Mouse (Mus musculus): ENCODE measurements around the gene AW551984. TPM values are rescaled to one million over a fixed set of nuclear protein-coding genes. Genes with fewer than 3 reads are reported as not detected.

The AW551984 gene
- polyA plus RNA-seq, 1 experiment from 2014 or later: 3.6 TPM

DNA sequence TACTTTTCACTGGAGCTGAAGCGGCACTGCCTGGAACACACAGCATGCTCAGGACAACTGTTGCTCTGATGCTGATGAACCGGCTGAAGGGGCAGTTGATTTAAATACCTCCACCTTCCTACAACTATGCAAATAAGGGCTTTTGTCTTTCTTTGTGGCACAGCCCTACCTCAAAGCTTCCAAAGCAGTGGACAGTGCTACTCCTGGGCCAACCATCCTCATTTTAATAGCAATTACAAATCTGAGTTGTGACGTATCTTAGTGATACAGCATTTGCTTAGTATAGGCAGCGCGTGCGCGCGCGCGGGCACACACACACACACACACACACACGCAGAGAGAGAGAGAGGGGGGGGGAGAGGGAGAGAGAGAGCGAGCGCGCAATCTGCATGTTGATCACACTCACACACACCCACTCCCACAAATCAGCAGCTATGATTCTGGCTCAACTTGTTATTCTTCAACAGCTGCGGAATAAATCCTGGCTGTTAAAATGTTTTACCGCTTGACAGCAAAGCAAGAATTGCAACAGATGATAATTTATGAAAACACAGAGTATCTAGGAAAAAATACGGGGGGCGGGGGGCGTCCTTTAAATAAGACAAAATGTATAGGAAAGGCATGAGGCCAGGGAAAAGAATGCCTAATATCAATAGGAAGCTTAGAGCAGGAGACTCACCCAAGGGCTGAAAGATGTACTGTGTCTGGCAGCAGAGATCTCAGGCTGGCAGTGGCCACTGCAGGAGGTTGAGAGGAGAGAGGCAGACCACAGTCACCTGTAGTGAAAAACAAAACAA lies 1.5 kb downstream of the AW551984 start:
- no peak for ATAC-seq (ENCODE audit: low read depth)
- Histone ChIP-seq H3K9me3 (replicated peaks) (no peaks in the 10 kb centered on the region), H3K9ac (no peak overlapping the region), H3K27ac (no peak overlapping the region), H3K4me3 (replicated peaks) (0 out of 2 replicates have a peak overlapping the region, but pooled peaks have one; percentile 12), H3K4me2 (peak overlapping the region; percentile 24), H3K27me3 (peaks cover 17% of the 10 kb centered on the region; the same call in 1 of the 2 replicates), H3K4me1 (replicated peaks) (no peaks in the 10 kb centered on the region), H3K36me3 (no peaks in the 10 kb centered on the region)
- no peak for DNase-seq
- WGBS (ENCODE audit: insufficient replicate concordance): 1% methylated on average over 19 of the region's 19 CpGs

DNA sequence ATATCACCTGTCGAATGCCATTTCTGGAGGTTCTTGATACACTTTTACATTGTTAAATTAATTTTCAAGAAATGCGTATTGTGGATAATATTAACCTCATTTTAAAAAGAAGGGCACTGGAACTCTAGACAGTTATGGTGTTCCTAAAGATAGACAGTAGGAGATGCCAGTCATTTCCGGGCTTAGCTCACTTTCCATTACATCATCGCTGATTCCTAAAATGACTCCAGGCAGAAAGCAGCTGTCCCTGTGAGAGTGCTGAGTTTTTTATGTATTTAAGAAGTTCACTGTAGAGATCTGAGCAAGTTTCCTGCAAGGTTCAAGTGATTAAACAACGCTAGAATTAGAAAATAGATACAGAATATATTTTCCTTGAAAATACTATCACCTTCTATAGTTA lies 27.2 kb downstream of the AW551984 start:
- H3K4me1 ChIP-seq (replicated peaks): no peaks in the 10 kb centered on the region
- H3K9ac ChIP-seq: no peak overlapping the region
- no peak overlapping the region for H3K4me3 ChIP-seq (replicated peaks)
- no peak overlapping the region for H3K4me2 ChIP-seq
- WGBS (ENCODE audit: insufficient replicate concordance): 63% methylated on average over 5 of the region's 5 CpGs
- no peaks in the 10 kb centered on the region for H3K9me3 ChIP-seq (replicated peaks)
- H3K27me3 ChIP-seq: no peaks in the 10 kb centered on the region
- no peaks in the 10 kb centered on the region for H3K36me3 ChIP-seq
- H3K27ac ChIP-seq: no peak overlapping the region
- DNase-seq: no peak
- no peak for ATAC-seq (ENCODE audit: low read depth)

DNA sequence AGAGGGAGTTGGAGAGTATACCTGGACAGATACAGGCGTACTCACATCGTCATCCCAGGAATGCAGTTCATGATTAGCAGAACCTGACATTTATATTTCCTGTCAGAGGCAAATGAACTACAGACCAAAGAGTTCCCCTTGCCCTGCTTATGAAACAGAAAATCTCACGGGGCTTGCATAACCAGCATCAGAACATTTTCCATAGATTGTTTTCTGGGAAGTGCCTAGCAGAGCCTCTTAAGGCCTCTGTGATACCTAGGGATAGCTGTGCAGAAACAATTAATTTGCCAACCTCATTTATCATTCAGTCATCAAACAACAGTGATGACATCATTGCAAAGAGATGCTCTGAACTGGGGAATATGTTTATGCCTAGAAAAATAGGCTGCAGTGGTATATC lies 28.7 kb downstream of the AW551984 start, which contains the start of gene Olfr959:
Gene Olfr959 (minus strand): TSS at position 101 of the 400 bp plus-strand sequence.
- Histone ChIP-seq H3K4me3 (replicated peaks) (no peak within 1 kb of the TSS), H3K9ac (no peak within 1 kb of the TSS), H3K9me3 (replicated peaks) (no peaks in the 10 kb centered on the region), H3K4me1 (replicated peaks) (no peaks in the 10 kb centered on the region), H3K27me3 (no peaks in the 10 kb centered on the region), H3K4me2 (no peak within 1 kb of the TSS), H3K36me3 (no peaks in the 10 kb centered on the region), H3K27ac (no peak within 1 kb of the TSS)
- 56% methylated on average over 3 of the region's 3 CpGs for WGBS (ENCODE audit: insufficient replicate concordance)
- DNase-seq: no peak
- ATAC-seq (ENCODE audit: low read depth): no peak

DNA sequence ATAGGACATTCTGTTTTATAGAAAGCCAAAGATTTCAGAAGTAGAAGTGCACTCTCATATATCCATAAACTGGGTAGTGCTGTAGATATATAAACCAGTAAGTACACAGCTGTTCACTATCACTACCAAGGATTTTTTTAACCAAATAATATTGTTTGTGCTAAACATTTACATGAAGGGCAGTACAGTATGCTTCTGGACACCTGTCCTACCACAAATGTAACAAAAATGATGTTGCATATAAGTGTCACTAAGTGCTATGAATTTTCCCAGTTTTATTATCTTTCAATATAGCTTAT lies 45.9 kb downstream of the AW551984 start:
- H3K4me3 ChIP-seq (replicated peaks): no peak overlapping the region
- no peaks in the 10 kb centered on the region for H3K36me3 ChIP-seq
- ATAC-seq (ENCODE audit: low read depth) (no peak), DNase-seq (no peak)
- no peaks in the 10 kb centered on the region for H3K4me1 ChIP-seq (replicated peaks)
- H3K27me3 ChIP-seq: no peaks in the 10 kb centered on the region
- H3K9me3 ChIP-seq (replicated peaks): no peaks in the 10 kb centered on the region
- no peak overlapping the region for H3K4me2 ChIP-seq
- H3K9ac ChIP-seq: no peak overlapping the region
- no peak overlapping the region for H3K27ac ChIP-seq

DNA sequence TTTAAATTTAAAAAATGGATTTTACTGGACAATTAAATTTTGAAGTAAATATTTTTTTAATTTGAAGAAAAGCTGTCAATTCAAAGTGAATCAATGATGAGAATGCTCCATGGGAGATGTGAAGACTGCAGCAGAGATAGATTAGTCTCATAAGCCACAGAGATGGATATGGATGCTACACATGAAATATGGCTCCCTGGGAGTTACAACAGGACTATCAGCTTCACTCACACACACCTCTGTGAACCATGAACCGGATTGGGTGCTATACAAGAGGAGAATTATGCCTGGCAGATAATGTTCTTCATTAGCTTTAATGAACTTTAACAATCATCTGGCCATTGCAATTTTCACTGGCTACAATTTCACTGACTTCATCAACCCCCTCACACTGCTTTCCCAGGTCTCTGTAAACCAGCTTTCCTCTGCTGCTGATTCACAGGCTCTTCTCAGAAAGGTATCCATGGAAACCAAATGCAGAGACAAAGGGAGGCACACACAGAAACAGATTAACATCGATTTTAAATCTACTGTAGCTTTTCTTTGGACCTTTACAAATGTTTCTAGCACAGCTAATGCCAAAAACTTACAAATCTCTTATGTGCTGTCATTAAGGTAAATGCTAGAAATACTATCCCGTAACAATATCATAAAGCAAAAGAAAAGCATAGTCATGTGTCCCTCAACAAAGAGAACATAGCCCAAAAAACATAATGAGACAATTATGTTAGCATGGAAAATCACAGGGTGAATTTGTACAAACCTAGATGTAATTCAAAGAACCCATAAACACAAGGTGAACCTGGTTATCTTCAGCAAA lies 46.5 kb downstream of the AW551984 start:
- Histone ChIP-seq H3K9ac (no peak overlapping the region), H3K27ac (no peak overlapping the region), H3K4me1 (replicated peaks) (no peaks in the 10 kb centered on the region), H3K36me3 (no peaks in the 10 kb centered on the region), H3K27me3 (no peaks in the 10 kb centered on the region), H3K4me3 (replicated peaks) (no peak overlapping the region), H3K9me3 (replicated peaks) (no peaks in the 10 kb centered on the region), H3K4me2 (no peak overlapping the region)
- WGBS (ENCODE audit: insufficient replicate concordance): 41% methylated on average over 3 of the region's 3 CpGs
- DNase-seq: no peak
- no peak for ATAC-seq (ENCODE audit: low read depth)

DNA sequence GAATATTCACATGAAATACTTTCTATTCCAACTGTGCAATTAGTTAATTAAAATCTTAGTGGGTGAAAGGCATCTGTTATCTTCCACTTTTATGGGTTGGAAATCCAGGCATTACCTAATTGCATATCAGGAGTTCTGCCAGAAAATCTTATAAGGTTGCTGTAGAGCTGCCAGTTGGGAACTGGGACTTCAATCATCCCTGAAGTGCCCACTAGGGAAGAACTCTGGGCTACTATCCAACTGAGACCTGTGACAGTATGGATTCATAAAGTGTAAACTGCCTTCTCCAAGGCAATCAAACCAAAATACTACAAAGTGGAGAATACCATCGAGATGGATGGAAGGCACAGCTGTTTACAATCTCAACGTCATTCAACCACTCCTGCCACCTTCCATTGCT lies 50.3 kb downstream of the AW551984 start, which contains the start of gene Olfr958:
Gene Olfr958 (minus strand): TSS at position 109 of the 400 bp plus-strand sequence.
- no peak for ATAC-seq (ENCODE audit: low read depth)
- 45% methylated on average over 2 of the region's 2 CpGs for WGBS (ENCODE audit: insufficient replicate concordance)
- Histone ChIP-seq H3K4me1 (replicated peaks) (no peaks in the 10 kb centered on the region), H3K9me3 (replicated peaks) (no peaks in the 10 kb centered on the region), H3K27me3 (no peaks in the 10 kb centered on the region), H3K4me2 (no peak within 1 kb of the TSS), H3K27ac (no peak within 1 kb of the TSS), H3K36me3 (no peaks in the 10 kb centered on the region), H3K9ac (no peak within 1 kb of the TSS), H3K4me3 (replicated peaks) (no peak within 1 kb of the TSS)
- no peak for DNase-seq

DNA sequence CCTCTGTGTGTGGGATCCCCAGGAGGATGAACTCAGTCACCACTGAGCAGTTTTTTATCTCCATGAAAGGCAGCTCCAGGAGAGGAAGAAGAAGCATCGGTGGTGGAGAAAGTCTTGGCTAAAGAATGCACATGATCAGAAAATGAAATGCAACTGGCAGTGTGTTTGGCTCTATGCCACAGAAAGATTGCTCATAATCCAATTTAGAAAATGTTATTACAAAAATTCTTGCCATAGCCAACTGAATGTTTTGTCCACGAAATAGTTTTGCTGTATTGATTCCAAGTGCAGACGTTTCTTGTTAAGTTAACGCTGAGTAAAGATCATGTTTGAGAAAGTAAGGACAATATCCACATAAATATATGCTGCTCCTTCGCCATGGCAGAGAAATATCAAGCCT lies 53.4 kb downstream of the AW551984 start:
- Histone ChIP-seq H3K9me3 (replicated peaks) (no peaks in the 10 kb centered on the region), H3K4me2 (no peak overlapping the region), H3K4me1 (replicated peaks) (no peaks in the 10 kb centered on the region), H3K9ac (no peak overlapping the region), H3K4me3 (replicated peaks) (no peak overlapping the region), H3K27ac (no peak overlapping the region), H3K27me3 (no peaks in the 10 kb centered on the region), H3K36me3 (no peaks in the 10 kb centered on the region)
- no peak for ATAC-seq (ENCODE audit: low read depth)
- WGBS (ENCODE audit: insufficient replicate concordance): 63% methylated on average over 5 of the region's 5 CpGs
- no peak for DNase-seq

Other genes with a start within 250 kb of the AW551984 start
- gene Olfr951, start 217.0 kb downstream of the AW551984 start, polyA plus RNA-seq (2015; fragmentation: Nextera tagmentation; extraction: Ambion mirVana): not detected in 2 replicates
- not detected in 2 replicates for gene Olfr952, start 177.3 kb downstream of the AW551984 start, polyA plus RNA-seq (2015; fragmentation: Nextera tagmentation; extraction: Ambion mirVana)
- not detected in 2 replicates for gene Olfr954, start 147.7 kb downstream of the AW551984 start, polyA plus RNA-seq (2015; fragmentation: Nextera tagmentation; extraction: Ambion mirVana)
- not detected in 2 replicates for gene Olfr955, start 132.5 kb downstream of the AW551984 start, polyA plus RNA-seq (2015; fragmentation: Nextera tagmentation; extraction: Ambion mirVana)
- gene Olfr44, start 110.4 kb downstream of the AW551984 start, polyA plus RNA-seq (2015; fragmentation: Nextera tagmentation; extraction: Ambion mirVana): not detected in 2 replicates
- gene Olfr957, start 88.6 kb downstream of the AW551984 start, polyA plus RNA-seq (2015; fragmentation: Nextera tagmentation; extraction: Ambion mirVana): not detected in 2 replicates
- not detected in 2 replicates for gene Olfr958, start 50.3 kb downstream of the AW551984 start, polyA plus RNA-seq (2015; fragmentation: Nextera tagmentation; extraction: Ambion mirVana)
- gene Olfr959, start 28.8 kb downstream of the AW551984 start, polyA plus RNA-seq (2015; fragmentation: Nextera tagmentation; extraction: Ambion mirVana): not detected in 2 replicates
- not detected in 2 replicates for gene Olfr148, start 6.3 kb upstream of the AW551984 start, polyA plus RNA-seq (2015; fragmentation: Nextera tagmentation; extraction: Ambion mirVana)
- not detected in 2 replicates for gene Olfr960, start 17.0 kb upstream of the AW551984 start, polyA plus RNA-seq (2015; fragmentation: Nextera tagmentation; extraction: Ambion mirVana)
- not detected in 2 replicates for gene Olfr961, start 40.7 kb upstream of the AW551984 start, polyA plus RNA-seq (2015; fragmentation: Nextera tagmentation; extraction: Ambion mirVana)
- not detected in 2 replicates for gene Olfr963, start 62.8 kb upstream of the AW551984 start, polyA plus RNA-seq (2015; fragmentation: Nextera tagmentation; extraction: Ambion mirVana)
- not detected in 2 replicates for gene Olfr149, start 102.7 kb upstream of the AW551984 start, polyA plus RNA-seq (2015; fragmentation: Nextera tagmentation; extraction: Ambion mirVana)
- gene Olfr965, start 107.0 kb upstream of the AW551984 start, polyA plus RNA-seq (2015; fragmentation: Nextera tagmentation; extraction: Ambion mirVana): not detected in 2 replicates
- gene Olfr150, start 126.6 kb upstream of the AW551984 start, polyA plus RNA-seq (2015; fragmentation: Nextera tagmentation; extraction: Ambion mirVana): not detected in 2 replicates
- gene Olfr967, start 141.8 kb upstream of the AW551984 start, polyA plus RNA-seq (2015; fragmentation: Nextera tagmentation; extraction: Ambion mirVana): not detected in 2 replicates
- not detected in 2 replicates for gene Olfr968, start 178.8 kb upstream of the AW551984 start, polyA plus RNA-seq (2015; fragmentation: Nextera tagmentation; extraction: Ambion mirVana)
- not detected in 2 replicates for gene Olfr969, start 186.5 kb upstream of the AW551984 start, polyA plus RNA-seq (2015; fragmentation: Nextera tagmentation; extraction: Ambion mirVana)
- gene Olfr970, start 204.5 kb upstream of the AW551984 start, polyA plus RNA-seq (2015; fragmentation: Nextera tagmentation; extraction: Ambion mirVana): not detected in 2 replicates
- gene Olfr971, start 232.5 kb upstream of the AW551984 start, polyA plus RNA-seq (2015; fragmentation: Nextera tagmentation; extraction: Ambion mirVana): not detected in 2 replicates

Measured in liver, embryonic 13.5 days (tissue).